Mouse (Mus musculus): Measurements from ENCODE around the gene Pias3.
"Not testable (repeated sequence)": the region's sequence is repeated elsewhere in the genome, so short reads cannot be mapped to it uniquely, and the experiment has no call there.

Pias3 gene

DNA sequence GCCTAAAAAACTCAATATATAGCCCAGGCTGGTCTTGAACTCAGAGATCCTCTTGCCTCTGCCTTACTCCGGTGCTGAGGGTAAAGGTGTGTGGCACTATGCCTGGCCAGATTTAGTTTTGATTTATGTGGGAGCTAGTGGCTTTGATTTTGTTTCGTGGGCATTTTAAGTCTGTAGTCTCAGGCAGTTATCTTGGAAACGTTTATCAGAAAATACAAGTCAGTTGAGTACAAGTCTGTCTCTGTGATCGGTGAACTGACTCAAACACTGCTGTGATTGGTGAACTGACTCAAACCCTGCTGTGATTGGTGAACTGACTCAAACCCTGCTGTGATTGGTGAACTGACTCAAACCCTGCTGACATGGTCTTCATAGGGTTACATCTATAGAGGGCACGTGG, 34.6 kb downstream of the Pias3 start:
- DNase-seq, result no peak

GRCm38 (mm10) chr3:96733984-96734383, 37.8 kb downstream of the Pias3 start:
- DNase-seq, result no peak

GRCm38 (mm10) chr3:96735200-96735599, 39.0 kb downstream of the Pias3 start:
- no peak for DNase-seq

- no peak for DNase-seq
Measured at GRCm38 (mm10) chr3:96737013-96737740, 41.0 kb downstream of the Pias3 start.

GRCm38 (mm10) chr3:96737995-96738394, 41.8 kb downstream of the Pias3 start:
- no peak for DNase-seq

GRCm38 (mm10) chr3:96740279-96740678, 44.1 kb downstream of the Pias3 start:
- not testable (repeated sequence) for DNase-seq

DNA sequence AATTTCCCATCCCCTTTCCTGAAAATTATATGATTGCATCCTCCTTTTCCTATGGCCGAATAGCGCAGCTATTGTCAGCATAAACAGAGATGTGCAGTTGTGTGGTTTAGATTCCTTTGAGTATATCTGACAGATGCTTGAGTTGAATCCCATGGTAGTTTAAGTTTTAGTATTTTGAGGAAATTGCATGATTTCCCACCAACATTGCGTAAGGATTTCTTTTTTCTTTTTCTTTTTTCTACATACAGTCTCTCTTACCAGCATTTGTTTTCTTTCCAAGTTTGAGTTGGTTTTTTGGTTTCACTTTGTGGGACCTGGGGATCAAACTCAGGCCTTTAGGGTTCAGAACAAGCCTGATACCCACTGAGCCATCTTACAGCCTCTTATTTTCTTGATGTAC, 48.2 kb downstream of the Pias3 start:
- no peak for DNase-seq

- DNase-seq, result no peak
Measured at GRCm38 (mm10) chr3:96746829-96747228, 50.6 kb downstream of the Pias3 start.

Data from B cell, adult 2 months (primary cell).